Mouse (Mus musculus) midbrain, postnatal 0 days (tissue): ENCODE measurements at regions not wholly inside any gene's neighbourhood (a gene's known extent, or its start where the extent isn't known, plus 50 kb on each side); places are given as distances from the start of the nearest gene placed in this dataset.

Experiments
- ATAC-seq: fragments of 200-750 bp; cut with Nextera tagmentation; 2 replicates; pipeline ENCODE4 v1.8.0; 2017; ENCODE audit warnings: moderate number of reproducible peaks, mild to moderate bottlenecking, moderate TSS enrichment, moderate library complexity; ENCODE audit not compliant: low FRiP score
- DNase-seq: peaks from one replicate; pipeline ENCODE4 v3.0.0-alpha.2; 2015; ENCODE audit warnings: low spot score
- H3K27ac ChIP-seq: fragments of 300-500 bp; sonication (generic); 2 replicates; pipeline ENCODE4 v1.5.1; 2014; ENCODE audit warnings: low read depth, mild to moderate bottlenecking, low read length, mixed read lengths
- H3K27me3 ChIP-seq: fragments of 300-500 bp; sonication (generic); 2 replicates; pipeline ENCODE4 v1.6.1; 2014; ENCODE audit warnings: low read length, control low read depth, mixed read lengths; ENCODE audit not compliant: insufficient read depth
- H3K36me3 ChIP-seq: fragments of 300-500 bp; sonication (generic); 2 replicates; pipeline ENCODE4 v1.6.1; 2014; ENCODE audit warnings: low read length, control low read depth, mixed read lengths; ENCODE audit not compliant: insufficient read depth
- H3K4me1 ChIP-seq: fragments of 300-500 bp; sonication (generic); 2 replicates; pipeline ENCODE4 v1.6.1; 2014; ENCODE audit warnings: mild to moderate bottlenecking, control low read depth, antibody characterized with exemption, low read length, mixed read lengths; ENCODE audit not compliant: insufficient read depth
- H3K4me2 ChIP-seq: fragments of 300-500 bp; sonication (generic); 2 replicates; pipeline ENCODE4 v1.6.1; 2014; ENCODE audit warnings: low read depth, mild to moderate bottlenecking, low read length, mixed read lengths; ENCODE audit not compliant: poor library complexity, severe bottlenecking
- H3K4me3 ChIP-seq: fragments of 300-500 bp; sonication (generic); 2 replicates; pipeline ENCODE4 v1.5.1; 2014; ENCODE audit warnings: low read depth, mild to moderate bottlenecking, low read length, moderate library complexity
- H3K9ac ChIP-seq: fragments of 300-500 bp; sonication (generic); replicated peaks from 2 replicates; pipeline ENCODE4 v1.6.1; 2014; ENCODE audit warnings: mild to moderate bottlenecking, low read length, moderate library complexity, mixed read lengths; ENCODE audit not compliant: poor library complexity, severe bottlenecking
- H3K9me3 ChIP-seq: fragments of 300-500 bp; sonication (generic); 2 replicates; pipeline ENCODE4 v1.6.1; 2016; ENCODE audit warnings: low read length, control low read depth
- CTCF ChIP-seq: IDR thresholded peaks from 2 replicates; pipeline ENCODE4 v1.5.1; 2016; ENCODE audit warnings: antibody characterized with exemption, mild to moderate bottlenecking
- WGBS: fragments of 180-500 bp; shearing (Covaris S2); extraction: QIAGEN DNeasy Blood & Tissue Kit; methylation state at CpG from one replicate; pipeline ENCODE4 v1.1.7; 2014; 5-methylcytosine and 5-hydroxymethylcytosine counted together

GRCm38 (mm10) chr17:14610791-14611522, 83.1 kb downstream of the Thbs2 start:
- ATAC-seq (no peak), DNase-seq (no peak)
- Histone ChIP-seq H3K27me3 (no peaks in the 10 kb centered on the region), H3K4me1 (no peaks in the 10 kb centered on the region), H3K36me3 (no peaks in the 10 kb centered on the region), H3K9ac (no peak overlapping the region), H3K27ac (no peak overlapping the region), H3K4me3 (no peak overlapping the region), H3K9me3 (no peaks in the 10 kb centered on the region), H3K4me2 (no peak overlapping the region)
- 83% methylated on average over 4 of the region's 4 CpGs for WGBS
- TF ChIP-seq CTCF, result no peak

- WGBS, result 89% methylated on average over 4 of the region's 4 CpGs
- H3K4me2 ChIP-seq, result no peak overlapping the region
- H3K27me3 ChIP-seq, result no peaks in the 10 kb centered on the region
- no peak overlapping the region for H3K4me3 ChIP-seq
- no peaks in the 10 kb centered on the region for H3K36me3 ChIP-seq
- no peaks in the 10 kb centered on the region for H3K4me1 ChIP-seq
- H3K9me3 ChIP-seq, result no peaks in the 10 kb centered on the region
- H3K9ac ChIP-seq, result no peak overlapping the region
- DNase-seq (no peak), ATAC-seq (no peak)
- no peak for TF ChIP-seq CTCF
- H3K27ac ChIP-seq, result no peak overlapping the region
These were observed 85.2 kb downstream of the Thbs2 start for GRCm38 (mm10) chr17:14608845-14609244.

- DNase-seq, result no peak
- no peaks in the 10 kb centered on the region for H3K9me3 ChIP-seq
- no peaks in the 10 kb centered on the region for H3K4me1 ChIP-seq
- WGBS, result 73% methylated on average over 5 of the region's 5 CpGs
- H3K4me3 ChIP-seq, result no peak overlapping the region
- H3K9ac ChIP-seq, result no peak overlapping the region
- no peaks in the 10 kb centered on the region for H3K36me3 ChIP-seq
- no peak overlapping the region for H3K4me2 ChIP-seq
- ATAC-seq, result no peak
- TF ChIP-seq CTCF, result no peak
- H3K27ac ChIP-seq, result no peak overlapping the region
- no peaks in the 10 kb centered on the region for H3K27me3 ChIP-seq
These were observed 87.6 kb downstream of the Thbs2 start for GRCm38 (mm10) chr17:14606356-14606989.

- 77% methylated on average over 10 of the region's 10 CpGs for WGBS
- Histone ChIP-seq H3K4me3 (no peak overlapping the region), H3K27ac (no peak overlapping the region), H3K4me1 (no peaks in the 10 kb centered on the region), H3K36me3 (no peaks in the 10 kb centered on the region), H3K27me3 (no peaks in the 10 kb centered on the region), H3K9me3 (no peaks in the 10 kb centered on the region), H3K9ac (no peak overlapping the region), H3K4me2 (no peak overlapping the region)
- no peak for ATAC-seq
- DNase-seq, result no peak
- no peak for TF ChIP-seq CTCF
These were observed 94.4 kb downstream of the Thbs2 start for GRCm38 (mm10) chr17:14599681-14600080.

GRCm38 (mm10) chr17:14596470-14596869, 97.6 kb downstream of the Thbs2 start:
- H3K4me3 ChIP-seq, result no peak overlapping the region
- ATAC-seq (no peak), DNase-seq (no peak)
- 95% methylated on average over 7 of the region's 7 CpGs for WGBS
- no peaks in the 10 kb centered on the region for H3K27me3 ChIP-seq
- no peaks in the 10 kb centered on the region for H3K9me3 ChIP-seq
- no peaks in the 10 kb centered on the region for H3K36me3 ChIP-seq
- no peak overlapping the region for H3K4me2 ChIP-seq
- no peak overlapping the region for H3K9ac ChIP-seq
- H3K27ac ChIP-seq, result no peak overlapping the region
- TF ChIP-seq CTCF, result no peak
- H3K4me1 ChIP-seq, result no peaks in the 10 kb centered on the region

GRCm38 (mm10) chr17:14595525-14595924, 98.5 kb downstream of the Thbs2 start:
- ATAC-seq (no peak), DNase-seq (no peak)
- Histone ChIP-seq H3K36me3 (no peaks in the 10 kb centered on the region), H3K4me2 (no peak overlapping the region), H3K9ac (no peak overlapping the region), H3K27me3 (no peaks in the 10 kb centered on the region), H3K27ac (no peak overlapping the region), H3K9me3 (no peaks in the 10 kb centered on the region), H3K4me3 (no peak overlapping the region), H3K4me1 (no peaks in the 10 kb centered on the region)
- no peak for TF ChIP-seq CTCF
- 79% methylated on average over 7 of the region's 7 CpGs for WGBS
